ENCODE assay signal across 7 mouse cellular contexts in the genomic region with DNA sequence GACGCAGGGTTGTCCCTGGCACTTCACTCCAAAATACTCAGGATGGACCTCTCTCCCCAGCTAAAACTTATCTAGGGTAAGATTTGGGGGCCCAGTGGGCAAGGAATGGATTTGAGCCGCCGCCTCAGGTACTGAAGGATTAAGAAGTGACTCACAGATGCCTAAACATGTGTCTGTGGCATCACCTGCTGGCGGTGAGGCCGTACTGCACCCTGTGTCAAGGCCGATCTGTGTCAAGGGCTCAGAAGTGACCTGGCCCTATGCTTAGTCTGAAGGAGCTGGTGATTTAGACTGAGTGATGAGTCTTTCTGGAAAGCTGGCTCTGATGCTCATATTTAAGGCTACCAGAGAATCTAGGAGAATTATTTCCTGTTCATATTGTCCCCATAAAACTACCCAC. TPM values are rescaled to one million over a fixed set of nuclear protein-coding genes. Genes with fewer than 3 reads are reported as not detected.
A peak's percentile ranks its signal among the peaks of the same experiment; 100 is the strongest.
DNase-seq lines count a peak whose midpoint lies in the region; ATAC-seq and TF ChIP-seq lines count a peak whose summit lies in the region.

No protein-coding gene starts in this region.

- H3K9ac ChIP-seq in lung, postnatal 0 days (replicated peaks; ENCODE audit: low read depth), result no peak overlapping the region

- 5% methylated on average over 6 of the region's 6 CpGs for WGBS in lung, postnatal 0 days

- H3K36me3 ChIP-seq in C2C12 (ENCODE audit: control insufficient read depth, insufficient read depth), result no peaks in the 10 kb centered on the region
- no peaks in the 10 kb centered on the region for H3K36me3 ChIP-seq in lung, postnatal 0 days (ENCODE audit: insufficient read depth, low read length)

- peak; percentile 82 for ATAC-seq in lung, postnatal 0 days

- H3ac ChIP-seq in C2C12 (ENCODE audit: control insufficient read depth, insufficient read length, low read depth), result no peak overlapping the region

- peak; percentile 90 for TF ChIP-seq CTCF in C2C12 (IDR thresholded peaks at IDR 0.05; ENCODE audit: control insufficient read depth, insufficient read depth, insufficient read length)
- TF ChIP-seq CTCF in lung, postnatal 0 days (IDR thresholded peaks at IDR 0.05), result peak; percentile 98

- no peaks in the 10 kb centered on the region for H3K79me3 ChIP-seq in C2C12 (ENCODE audit: low read depth)

- H3K27me3 ChIP-seq in C2C12 (ENCODE audit: control insufficient read depth, insufficient read depth, insufficient read length), result no peaks in the 10 kb centered on the region
- H3K27me3 ChIP-seq in lung, postnatal 0 days (replicated peaks; ENCODE audit: insufficient read depth, low read length), result no peaks in the 10 kb centered on the region

- H3K79me2 ChIP-seq in C2C12 (ENCODE audit: control insufficient read depth, insufficient read depth), result no peaks in the 10 kb centered on the region

- no peak overlapping the region for H3K4me3 ChIP-seq in C2C12 (ENCODE audit: insufficient read depth, poor library complexity, severe bottlenecking)
- no peak overlapping the region for H3K4me3 ChIP-seq in lung, postnatal 0 days (ENCODE audit: low read depth, low read length)

- no peak overlapping the region for H3K4me2 ChIP-seq in lung, postnatal 0 days (replicated peaks; ENCODE audit: low read depth, low read length)

- H3K27ac ChIP-seq in lung, postnatal 0 days (ENCODE audit: low read length), result no peak overlapping the region

- H3K9me3 ChIP-seq in lung, postnatal 0 days (ENCODE audit: low read length), result no peaks in the 10 kb centered on the region

- DNase-seq in MEL-GATA-1-ER (ENCODE audit: extremely low read depth, low read depth), result peak; percentile 63
- peak; percentile 71 to 86 for DNase-seq in cerebellum, postnatal 14 days
- peak; percentile 31 to 64 for DNase-seq in gastrocnemius, postnatal 36 days
- peak; percentile 45 to 86 for DNase-seq in kidney, adult 8-10 months
- DNase-seq in lung, postnatal 0 days (ENCODE audit: low spot score), result peak; percentile 74
- peak; percentile 71 for DNase-seq in retina, adult 2 months (ENCODE audit: low read depth, low spot score)

- TF ChIP-seq EP300 in lung, postnatal 0 days (IDR thresholded peaks at IDR 0.05), result no peak

- no peaks in the 10 kb centered on the region for H3K4me1 ChIP-seq in lung, postnatal 0 days (ENCODE audit: insufficient read depth, low read depth, low read length)

- intact Hi-C loops in gastrocnemius, postnatal 36 days (cut with DNase I), result loop anchor here (5.0 to 10.0 kb wide), 3 partner anchors 62 to 599 kb away; a partner anchor contains a TSS

TF ChIP-seq in C2C12, 6 proteins besides CTCF, POLR2A, EP300 and RAD21:
- no peak for TF ChIP-seq CEBPB (IDR thresholded peaks at IDR 0.05; ENCODE audit: low read depth)
- TF ChIP-seq FOSL1 (IDR thresholded peaks at IDR 0.05; ENCODE audit: insufficient read depth, low read length, poor library complexity, severe bottlenecking), result no peak
- no peak for TF ChIP-seq USF1 (IDR thresholded peaks at IDR 0.05; ENCODE audit: low read depth)
- no peak for TF ChIP-seq MYOG (IDR thresholded peaks at IDR 0.05; ENCODE audit: control insufficient read depth, extremely low read depth, insufficient read length)
- no peak for TF ChIP-seq MAX (IDR thresholded peaks at IDR 0.05)
- no peak for TF ChIP-seq MYOD1 (IDR thresholded peaks at IDR 0.05; ENCODE audit: control insufficient read depth, insufficient read length, low read depth)

RNA-seq across cellular contexts. Expression of a gene that starts 5.7 kb away (rescaled TPM):
- 0.06 TPM for polyA plus RNA-seq in C2C12 (2012; fragmentation: generic; extraction: Trizol)
- total RNA-seq in gastrocnemius, postnatal 36 days (2021), result 10 to 100 TPM in 1 of 2 experiments, 1 to 10 TPM in 1; 8.2 to 11.4 TPM
- polyA plus RNA-seq in lung, postnatal 0 days (2015; fragmentation: Nextera tagmentation; extraction: Ambion mirVana), result 3.9 and 5.5 TPM in 2 replicates

RNA-seq across cellular contexts. Expression of a gene that starts 15.0 kb away (rescaled TPM):
- 22.3 TPM for polyA plus RNA-seq in C2C12 (2012; fragmentation: generic; extraction: Trizol)
- total RNA-seq in gastrocnemius, postnatal 36 days (2021), result not detected
- 2.2 and 2.4 TPM in 2 replicates for polyA plus RNA-seq in lung, postnatal 0 days (2015; fragmentation: Nextera tagmentation; extraction: Ambion mirVana)

RNA-seq across cellular contexts. Expression of a gene that starts 18.8 kb away (rescaled TPM):
- 62.8 TPM for polyA plus RNA-seq in C2C12 (2012; fragmentation: generic; extraction: Trizol)
- 100 to 1,000 TPM; 105 to 106 TPM for total RNA-seq in gastrocnemius, postnatal 36 days (2021)
- 7.5 and 7.8 TPM in 2 replicates for polyA plus RNA-seq in lung, postnatal 0 days (2015; fragmentation: Nextera tagmentation; extraction: Ambion mirVana)
